Mouse (Mus musculus) left cerebral cortex, adult 11 months (tissue): ENCODE results near the gene Foxl1.
A peak's percentile ranks its signal among the peaks of the same experiment; 100 is the strongest.

Source experiments
- DNase-seq: peaks from one replicate; pipeline ENCODE4 v3.0.0; 2022; ENCODE audit warnings: low spot score

Gene Foxl1

DNA sequence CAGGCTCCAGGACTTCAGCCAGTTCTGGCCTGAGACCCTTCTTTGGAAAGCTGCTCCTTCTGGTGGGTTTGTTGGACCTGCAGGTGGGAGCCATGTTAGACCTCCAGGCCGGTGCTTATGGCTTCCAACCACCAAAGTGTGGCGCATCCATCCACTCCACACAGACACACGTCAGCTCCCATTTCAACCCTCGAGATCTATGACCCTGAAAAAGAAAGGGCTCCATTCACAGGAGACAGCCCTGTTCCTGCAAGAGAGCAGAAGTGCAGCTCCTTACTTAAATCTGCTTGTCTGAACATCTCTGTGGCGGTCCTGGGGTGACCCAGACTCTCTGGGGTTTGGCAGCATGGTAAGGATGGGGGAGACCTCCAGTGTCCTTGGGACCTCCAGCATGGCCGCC lies 34.2 kb upstream of the Foxl1 start:
- no peak for DNase-seq

DNA sequence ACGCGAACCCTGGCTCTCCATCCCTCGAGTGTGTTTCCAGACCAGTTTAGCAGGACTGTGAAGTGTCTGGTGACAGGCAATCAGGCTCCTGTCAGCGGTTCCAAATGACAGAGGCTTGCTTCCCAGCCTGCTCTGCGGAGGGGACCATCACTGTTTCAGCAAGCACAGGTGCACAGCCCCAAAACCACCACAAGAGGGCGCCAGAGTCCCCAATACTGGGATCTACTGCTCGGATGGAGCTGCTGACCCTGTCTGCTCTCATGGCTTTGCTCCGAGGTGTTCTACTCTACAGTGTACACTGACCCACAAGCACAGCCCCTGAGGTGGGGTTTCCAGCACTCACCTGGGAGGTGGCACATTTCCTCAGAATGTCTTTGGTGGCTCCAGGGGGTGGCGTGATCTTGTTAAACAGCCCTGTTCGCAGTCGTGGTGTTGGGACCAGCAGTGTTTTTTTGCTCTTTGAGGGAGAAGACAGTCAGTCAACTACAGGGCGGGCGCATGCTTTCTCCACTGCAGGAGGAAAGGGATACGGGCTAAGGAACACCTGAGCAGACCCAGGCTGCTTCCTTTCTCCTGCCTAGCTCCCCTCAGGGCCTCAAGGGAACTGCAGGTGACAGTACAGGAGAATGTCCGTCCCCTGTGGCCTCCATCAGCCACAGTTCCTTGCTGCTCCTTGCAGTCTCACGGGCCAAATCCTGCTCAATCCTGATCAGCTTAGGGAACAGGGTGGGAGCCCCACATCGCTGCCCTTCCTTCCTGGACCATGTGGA lies 23.5 kb upstream of the Foxl1 start:
- DNase-seq: peak; percentile 51

DNA sequence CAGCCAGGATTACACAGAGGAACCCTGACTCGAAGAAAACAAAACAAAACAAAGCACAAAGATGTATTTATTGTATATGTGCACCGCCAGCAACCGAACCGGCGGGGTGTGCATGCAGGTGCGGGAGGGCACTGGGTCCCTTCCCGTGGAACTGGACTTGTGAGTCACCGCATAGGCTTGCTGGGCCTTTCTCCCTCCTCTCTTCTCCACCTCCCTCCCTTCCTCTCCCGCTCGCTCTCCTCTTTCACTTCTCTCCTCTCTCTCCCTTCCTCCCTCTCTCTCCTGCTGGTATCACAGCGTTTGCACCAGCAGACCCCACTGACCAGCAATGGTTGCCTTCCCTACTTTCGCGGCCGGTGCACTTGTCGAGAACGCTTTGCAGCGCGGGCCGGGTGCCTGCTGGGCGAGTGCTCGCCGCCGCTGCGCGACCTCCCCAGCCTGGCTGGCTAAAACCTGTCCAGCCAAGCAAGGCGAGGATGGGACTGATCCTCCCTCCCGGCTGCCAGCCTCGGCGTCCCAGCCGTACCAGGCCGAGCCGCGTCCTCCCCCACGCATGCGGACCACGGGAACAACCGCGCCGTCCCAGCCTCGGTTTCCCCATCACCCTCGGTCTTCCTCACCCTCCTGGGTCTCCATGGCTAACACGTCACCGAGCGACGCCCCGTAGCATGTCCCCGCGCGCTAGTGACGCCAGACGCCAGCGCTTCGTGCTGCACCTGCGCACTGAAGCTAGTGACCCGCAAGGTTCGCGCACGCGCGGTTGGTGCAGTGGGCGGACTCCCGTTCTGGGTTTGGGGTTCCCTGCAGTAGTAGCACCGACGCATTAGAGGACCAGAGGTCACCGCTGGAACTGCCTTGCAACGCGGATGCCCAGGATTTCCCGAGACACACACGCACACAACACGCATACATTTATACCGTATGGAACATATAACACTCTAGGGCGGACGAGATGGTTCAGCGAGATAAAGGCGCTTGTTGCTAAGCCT lies 19.8 kb upstream of the Foxl1 start, which contains the start of gene Mthfsd:
Gene Mthfsd, minus strand, starts transcription at position 725 of the 989 bp plus-strand sequence.
- peak; percentile 98 for DNase-seq

DNA sequence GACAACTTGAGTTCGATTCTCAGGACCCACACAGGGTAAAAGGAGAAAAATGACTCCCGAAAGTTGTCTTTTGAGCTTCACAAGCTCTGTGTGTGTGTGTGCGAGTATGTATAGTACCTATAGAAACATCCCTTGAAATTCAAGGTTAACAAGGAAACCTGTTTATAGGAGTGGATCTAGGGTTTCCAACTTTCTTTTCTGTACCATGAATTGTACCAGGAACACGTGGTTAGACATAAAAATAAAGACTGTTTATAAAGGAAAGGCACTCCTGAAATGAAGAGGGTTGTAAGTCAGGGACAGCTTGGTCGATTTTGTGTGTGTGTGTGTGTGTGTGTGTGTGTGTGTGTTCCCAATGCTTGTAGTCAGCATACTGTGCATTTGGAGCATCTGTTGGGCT lies 19.1 kb upstream of the Foxl1 start:
- no peak for DNase-seq

DNA sequence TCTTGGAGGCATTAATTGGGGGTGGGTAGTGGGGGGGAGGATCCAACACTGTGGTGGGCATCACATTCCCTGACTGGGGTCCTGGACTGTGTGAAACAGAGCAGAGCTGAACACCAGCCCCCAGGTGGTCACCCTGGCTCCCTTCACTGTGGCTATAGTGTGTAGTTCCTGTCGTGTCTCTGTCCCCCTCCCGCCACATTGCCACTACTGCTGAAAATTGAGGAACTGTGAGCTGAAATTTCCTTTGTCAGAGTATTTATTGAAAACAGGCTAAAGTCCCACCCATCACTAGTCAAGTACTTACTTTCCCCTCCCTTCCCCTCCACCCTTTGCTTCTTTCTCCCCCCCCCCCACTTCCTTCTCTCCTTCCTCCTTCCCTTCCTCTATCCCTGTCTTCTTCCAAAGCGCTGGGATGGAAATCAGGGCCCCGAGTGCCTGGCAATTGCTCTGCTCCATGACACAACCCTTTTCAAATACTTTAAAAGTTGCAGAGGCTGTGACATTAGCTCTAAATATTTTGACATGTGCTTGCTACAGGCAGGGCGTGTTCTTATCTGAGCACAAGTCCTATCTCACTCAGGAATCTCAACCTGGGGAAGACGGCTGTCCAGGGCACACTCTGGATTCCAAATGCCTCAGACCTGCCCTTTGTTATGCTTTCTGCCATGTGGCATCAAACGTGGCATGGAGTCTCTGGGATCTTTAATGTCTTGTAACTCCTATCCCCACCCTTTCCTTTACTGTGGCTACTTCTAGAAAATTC lies 16.4 kb upstream of the Foxl1 start:
- no peak for DNase-seq

DNA sequence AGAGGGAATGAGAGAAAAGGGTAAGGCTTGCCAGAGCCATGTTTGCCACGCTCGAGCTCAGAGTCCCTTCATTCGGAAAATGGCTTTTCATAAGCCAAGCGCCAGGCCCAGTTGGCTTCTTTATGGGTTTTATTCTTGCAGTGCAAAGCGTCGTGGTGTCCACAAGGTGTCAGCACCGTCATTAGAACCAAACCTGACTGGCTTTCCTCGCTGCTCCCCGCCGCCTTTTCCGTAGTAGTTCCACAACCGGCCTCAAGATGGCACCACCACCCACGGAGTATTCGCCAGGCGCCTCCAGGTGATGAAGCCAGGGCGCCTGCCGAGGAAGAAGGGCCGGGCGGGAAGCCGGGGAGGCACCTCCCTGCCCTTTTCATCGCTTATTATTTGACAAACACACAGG lies 14.5 kb upstream of the Foxl1 start:
- peak; percentile 90 for DNase-seq

DNA sequence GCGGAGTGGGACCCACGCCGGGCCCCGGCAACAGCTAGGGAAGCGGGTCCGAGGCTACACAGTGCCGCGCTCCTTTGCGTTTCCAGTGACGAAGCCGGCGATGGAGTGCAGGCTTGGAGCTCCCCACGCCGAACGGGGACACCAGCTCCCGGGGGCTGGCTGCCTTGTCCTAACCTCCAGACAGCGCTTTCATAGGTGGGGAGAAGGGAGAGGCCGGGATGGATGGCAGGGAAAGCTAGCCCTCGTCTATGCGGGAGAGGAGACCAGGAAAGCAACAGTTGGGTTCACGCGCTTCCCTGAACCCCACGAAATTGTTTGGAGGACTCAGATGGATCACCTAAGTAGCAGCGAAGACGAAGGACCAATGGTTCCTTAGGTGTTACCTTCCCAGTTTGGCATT lies 12.6 kb upstream of the Foxl1 start:
- no peak for DNase-seq

DNA sequence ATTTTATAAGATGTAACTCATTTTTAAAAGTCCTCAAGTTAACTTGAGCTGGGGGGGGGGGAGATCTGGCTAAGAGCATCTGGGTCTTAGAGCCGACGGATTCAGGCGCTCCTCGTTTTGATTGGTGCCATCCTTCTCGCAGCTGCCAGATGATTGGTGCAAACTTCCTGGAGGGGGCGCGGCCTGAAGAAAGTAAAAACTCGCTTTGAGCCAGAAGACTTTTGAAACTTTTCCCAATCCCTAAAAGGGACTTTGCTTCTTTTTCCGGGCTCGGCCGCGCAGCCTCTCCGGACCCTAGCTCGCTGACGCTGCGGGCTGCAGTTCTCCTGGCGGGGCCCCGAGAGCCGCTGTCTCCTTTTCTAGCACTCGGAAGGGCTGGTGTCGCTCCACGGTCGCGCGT lies 11.8 kb upstream of the Foxl1 start, which contains the start of gene Foxc2:
Gene Foxc2, plus strand, starts transcription at position 224 of the 400 bp plus-strand sequence.
- peak; percentile 35 for DNase-seq

DNA sequence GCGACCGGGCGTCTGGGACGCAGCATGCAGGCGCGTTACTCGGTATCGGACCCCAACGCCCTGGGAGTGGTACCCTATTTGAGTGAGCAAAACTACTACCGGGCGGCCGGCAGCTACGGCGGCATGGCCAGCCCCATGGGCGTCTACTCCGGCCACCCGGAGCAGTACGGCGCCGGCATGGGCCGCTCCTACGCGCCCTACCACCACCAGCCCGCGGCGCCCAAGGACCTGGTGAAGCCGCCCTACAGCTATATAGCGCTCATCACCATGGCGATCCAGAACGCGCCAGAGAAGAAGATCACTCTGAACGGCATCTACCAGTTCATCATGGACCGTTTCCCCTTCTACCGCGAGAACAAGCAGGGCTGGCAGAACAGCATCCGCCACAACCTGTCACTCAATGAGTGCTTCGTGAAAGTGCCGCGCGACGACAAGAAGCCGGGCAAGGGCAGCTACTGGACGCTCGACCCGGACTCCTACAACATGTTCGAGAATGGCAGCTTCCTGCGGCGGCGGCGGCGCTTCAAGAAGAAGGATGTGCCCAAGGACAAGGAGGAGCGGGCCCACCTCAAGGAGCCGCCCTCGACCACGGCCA lies 11.1 kb upstream of the Foxl1 start:
- DNase-seq: no peak

DNA sequence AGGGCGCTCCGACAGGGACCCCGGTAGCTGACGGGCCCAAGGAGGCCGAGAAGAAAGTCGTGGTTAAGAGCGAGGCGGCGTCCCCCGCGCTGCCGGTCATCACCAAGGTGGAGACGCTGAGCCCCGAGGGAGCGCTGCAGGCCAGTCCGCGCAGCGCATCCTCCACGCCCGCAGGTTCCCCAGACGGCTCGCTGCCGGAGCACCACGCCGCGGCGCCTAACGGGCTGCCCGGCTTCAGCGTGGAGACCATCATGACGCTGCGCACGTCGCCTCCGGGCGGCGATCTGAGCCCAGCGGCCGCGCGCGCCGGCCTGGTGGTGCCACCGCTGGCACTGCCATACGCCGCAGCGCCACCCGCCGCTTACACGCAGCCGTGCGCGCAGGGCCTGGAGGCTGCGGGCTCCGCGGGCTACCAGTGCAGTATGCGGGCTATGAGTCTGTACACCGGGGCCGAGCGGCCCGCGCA lies 10.5 kb upstream of the Foxl1 start:
- DNase-seq: no peak

DNA sequence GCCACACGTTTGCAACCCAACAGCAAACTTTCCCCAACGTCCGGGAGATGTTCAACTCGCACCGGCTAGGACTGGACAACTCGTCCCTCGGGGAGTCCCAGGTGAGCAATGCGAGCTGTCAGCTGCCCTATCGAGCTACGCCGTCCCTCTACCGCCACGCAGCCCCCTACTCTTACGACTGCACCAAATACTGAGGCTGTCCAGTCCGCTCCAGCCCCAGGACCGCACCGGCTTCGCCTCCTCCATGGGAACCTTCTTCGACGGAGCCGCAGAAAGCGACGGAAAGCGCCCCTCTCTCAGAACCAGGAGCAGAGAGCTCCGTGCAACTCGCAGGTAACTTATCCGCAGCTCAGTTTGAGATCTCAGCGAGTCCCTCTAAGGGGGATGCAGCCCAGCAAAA lies 9.8 kb upstream of the Foxl1 start:
- DNase-seq: no peak

DNA sequence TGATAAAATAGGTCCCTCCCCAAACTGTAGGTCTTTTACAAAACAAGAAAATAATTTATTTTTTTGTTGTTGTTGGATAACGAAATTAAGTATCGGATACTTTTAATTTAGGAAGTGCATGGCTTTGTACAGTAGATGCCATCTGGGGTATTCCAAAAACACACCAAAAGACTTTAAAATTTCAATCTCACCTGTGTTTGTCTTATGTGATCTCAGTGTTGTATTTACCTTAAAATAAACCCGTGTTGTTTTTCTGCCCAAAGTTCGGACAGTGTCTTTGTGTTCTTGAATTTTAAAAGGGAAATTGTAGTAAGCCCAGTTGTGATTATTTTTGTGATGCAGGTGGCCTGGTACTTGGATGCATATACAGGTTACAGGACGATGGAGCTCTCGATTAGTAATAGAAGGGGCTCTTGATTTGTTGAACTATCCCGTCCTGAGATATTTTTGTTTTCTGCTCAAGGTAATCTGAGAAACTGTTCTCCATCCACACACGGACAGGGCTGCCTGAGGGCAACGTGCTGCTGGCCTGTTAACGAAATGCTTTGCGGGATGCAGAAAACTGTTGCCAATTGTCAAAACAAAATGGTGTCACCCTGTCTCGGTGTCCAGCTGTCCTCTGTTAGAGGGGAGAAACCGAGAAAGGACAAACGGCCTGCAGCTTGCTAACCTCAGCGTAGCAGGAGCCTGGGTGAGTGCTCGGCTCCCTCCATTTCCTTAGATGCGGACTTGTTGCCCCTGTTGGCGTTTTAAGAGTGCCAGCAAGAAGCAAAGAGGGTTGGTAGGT lies 8.9 kb upstream of the Foxl1 start:
- DNase-seq: no peak

DNA sequence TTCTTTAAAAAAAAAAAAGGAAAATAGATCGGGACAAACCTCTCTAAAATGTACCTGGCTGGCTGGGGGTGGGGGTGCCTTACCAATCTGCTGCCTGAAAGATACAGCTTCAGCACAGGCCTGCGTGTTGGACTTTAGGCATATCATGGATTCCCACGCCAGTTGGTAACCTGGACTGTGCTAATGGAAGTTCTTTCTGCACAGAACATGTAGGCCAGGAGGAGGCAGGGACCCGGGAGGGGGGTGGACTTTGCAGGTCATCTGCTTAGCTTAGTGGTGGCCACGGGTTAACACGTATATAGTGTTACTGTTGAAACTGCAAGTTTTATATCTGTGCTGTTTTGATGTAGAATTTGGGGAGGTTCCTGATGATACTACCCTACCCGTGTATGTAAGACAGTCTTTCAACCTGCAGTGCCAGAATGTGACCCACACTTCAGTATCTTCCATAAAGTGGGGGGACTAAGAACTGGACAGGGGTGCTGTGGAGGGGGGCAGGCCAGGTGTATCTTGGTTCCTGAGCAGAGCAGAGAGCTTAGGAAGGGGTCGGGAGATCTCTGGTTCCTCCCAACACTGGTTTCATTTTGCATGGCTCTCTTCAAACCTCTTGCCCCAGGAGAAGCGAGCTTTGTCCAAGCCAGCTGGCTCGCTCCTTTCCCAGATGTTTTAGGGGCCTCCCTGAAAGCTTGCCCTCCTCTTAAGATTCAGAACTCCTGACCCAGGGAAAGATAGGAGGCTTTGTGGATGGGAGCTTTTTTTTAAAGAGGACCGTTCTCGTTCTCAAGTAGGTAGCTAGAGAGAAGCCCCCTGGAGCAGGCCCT lies 7.9 kb upstream of the Foxl1 start:
- no peak for DNase-seq

DNA sequence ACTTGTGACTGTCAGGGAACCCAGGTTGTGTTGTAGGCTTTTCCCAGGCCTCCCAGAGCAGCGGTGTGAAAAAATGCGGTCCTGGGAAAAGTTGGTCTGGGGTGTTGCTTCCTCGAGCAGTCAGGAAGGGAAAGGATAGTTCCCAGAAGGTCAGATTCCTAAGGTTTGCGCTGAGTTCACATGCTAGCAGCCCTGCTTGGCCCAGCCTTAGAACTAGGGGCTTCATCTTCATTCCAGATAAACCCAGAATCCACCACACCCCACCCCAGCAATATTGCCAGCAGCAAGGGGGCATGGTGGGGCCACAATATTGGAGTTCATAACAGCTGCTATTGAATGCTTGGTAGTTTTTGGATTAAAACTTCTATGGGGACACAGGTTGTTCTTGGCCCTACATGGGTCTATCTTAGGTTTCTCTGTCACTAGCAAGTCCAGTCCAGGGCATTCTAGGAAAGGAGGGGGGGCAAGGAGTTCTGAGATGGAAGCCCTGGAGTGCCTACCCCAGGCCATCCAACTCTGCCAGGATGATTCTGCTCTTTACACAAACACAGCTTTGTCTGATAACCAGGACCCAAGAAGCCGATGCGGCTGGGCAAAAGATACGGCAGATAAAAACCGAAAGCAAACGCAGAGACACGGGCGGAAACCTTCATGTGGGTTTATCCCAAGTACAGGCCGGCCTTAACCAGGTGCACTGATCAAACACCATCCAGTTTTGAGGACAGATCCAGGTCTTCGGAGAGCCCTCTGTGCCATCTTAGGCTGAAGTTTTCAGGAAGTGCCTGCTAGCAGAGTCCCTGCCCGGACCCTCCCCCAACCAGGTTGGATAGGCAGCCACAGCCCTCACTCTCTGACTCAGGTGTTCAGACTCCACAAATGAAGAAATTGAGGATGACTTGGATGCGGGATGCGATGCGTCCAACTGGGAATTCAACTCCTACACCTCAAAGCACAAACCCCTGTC lies 7.0 kb upstream of the Foxl1 start:
- no peak for DNase-seq

DNA sequence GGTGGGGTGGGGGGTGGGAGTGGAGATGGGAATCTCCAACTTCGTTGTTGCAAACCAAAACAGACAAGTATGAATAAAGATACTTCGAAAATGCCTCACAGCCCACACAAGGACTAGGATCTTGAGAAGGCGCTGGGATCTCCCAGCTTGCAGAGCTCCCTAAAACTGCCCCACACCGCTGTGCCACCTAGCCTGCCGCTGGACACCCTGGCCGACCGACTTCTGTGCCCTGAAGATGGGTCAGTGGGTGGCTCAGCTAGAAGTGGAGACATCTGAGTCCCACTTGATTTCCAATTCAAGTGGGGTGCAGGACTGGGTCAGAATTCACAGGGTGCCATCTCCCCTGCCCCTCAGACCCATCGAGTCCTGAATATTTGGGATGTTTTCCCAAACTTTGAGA lies 6.0 kb upstream of the Foxl1 start:
- DNase-seq: no peak

DNA sequence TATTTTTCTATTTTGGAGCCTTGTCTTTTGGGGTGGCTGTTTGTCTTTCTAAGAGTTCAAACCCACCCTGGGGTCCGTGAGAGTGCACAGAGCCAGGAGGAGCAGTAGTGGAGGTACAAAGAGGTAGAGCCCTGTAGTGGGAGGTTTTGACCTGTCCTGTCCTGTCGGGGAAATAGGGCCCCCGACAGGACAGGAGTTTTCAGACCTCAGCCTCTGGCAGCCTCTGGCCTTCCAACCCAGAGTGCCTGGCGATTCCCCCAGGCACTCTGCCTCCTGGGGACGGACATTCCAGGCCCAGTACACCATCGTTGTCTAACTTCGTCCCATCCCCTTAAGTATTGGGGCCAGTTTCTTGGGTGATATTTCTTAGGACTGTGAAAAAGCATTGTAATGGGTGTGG lies 5.4 kb upstream of the Foxl1 start:
- no peak for DNase-seq

DNA sequence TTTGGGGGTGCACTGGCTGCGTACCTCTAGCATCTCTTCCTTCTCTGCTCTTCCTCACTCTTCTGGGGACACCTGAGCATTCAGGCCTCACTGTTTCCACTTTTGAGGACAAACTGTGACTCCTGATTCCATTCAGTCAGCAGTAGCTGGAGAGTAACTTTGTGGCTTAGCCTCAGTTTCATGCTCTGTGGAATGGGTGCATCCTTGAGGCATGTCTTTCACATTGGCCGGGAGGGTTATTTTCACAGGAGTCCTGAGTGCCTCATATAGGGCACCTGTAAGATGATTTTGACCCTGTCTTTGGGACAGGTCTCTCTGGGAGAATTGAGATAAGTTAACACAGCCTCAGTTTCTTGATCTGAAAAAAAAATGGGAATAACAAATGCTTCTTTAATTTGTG lies 4.6 kb upstream of the Foxl1 start:
- DNase-seq: no peak

DNA sequence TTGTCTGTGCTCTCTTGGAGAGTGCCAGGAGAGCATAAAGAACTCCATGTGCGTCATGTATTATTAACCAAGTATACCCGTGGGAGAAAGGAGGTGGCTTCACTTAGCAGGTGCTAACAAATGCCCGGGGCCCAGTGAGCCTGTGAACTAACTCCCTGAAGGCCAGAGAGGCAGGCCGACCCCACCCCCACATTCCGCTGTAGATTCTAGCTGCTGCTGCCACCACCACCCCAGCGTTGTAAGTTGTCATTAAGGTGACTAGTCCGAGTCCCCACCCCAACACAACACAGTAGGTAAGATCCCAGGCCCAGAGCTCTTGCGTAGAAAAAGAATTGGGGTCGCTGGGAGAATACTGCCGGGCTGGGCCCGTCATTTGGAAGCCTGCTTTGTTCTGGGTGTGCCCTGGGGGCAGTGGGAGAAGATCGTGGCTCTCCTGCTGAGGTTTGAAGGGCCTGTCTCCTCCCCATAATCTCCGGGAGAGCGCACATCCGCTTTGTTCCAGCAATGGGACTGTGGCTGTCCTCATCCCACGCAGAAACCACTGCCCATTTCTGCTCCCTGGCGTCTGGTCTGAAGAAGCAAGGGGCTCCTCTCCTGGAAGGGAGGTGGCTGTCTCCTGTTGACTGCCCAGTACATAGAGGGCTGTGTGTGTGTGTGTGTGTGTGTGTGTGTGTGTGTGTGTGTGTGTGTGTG lies 3.0 kb upstream of the Foxl1 start:
- DNase-seq: no peak
